Mouse (Mus musculus) MEL (cell line): ENCODE measurements around the gene Zfp687.

ENCODE experiments used
- BHLHE40 ChIP-seq: IDR thresholded peaks from 2 replicates; pipeline ENCODE4 v1.6.1; 2012; ENCODE audit warnings: low read depth, mild to moderate bottlenecking, inconsistent platforms, low read length, improper control_type of control experiment, borderline replicate concordance
- CTCF ChIP-seq, 3 experiments: IDR thresholded peaks in 2 of 3; conservative IDR thresholded peaks in 1 of 3; 2 replicates each; pipeline ENCODE4 v1.5.1; 2011 to 2012; ENCODE audit warnings: low read length in 3 of 3, low read depth in 2 of 3, mild to moderate bottlenecking in 2 of 3, improper control_type of control experiment in 1 of 3, inconsistent platforms in 1 of 3, mixed read lengths in 1 of 3, moderate library complexity in 1 of 3; ENCODE audit not compliant: control insufficient read depth in 1 of 3, insufficient read depth in 1 of 3, poor library complexity in 1 of 3, severe bottlenecking in 1 of 3
- E2F4 ChIP-seq: IDR thresholded peaks from 2 replicates; pipeline ENCODE4 v1.6.1; 2011; ENCODE audit warnings: low read depth, low read length, improper control_type of control experiment, borderline replicate concordance
- EP300 ChIP-seq, 2 experiments: IDR thresholded peaks; 2 replicates each; pipeline ENCODE4 v1.6.1; 2011; ENCODE audit warnings: improper control_type of control experiment in 2 of 2, low read length in 2 of 2, low read depth in 1 of 2, mild to moderate bottlenecking in 1 of 2
- GABPA ChIP-seq: IDR thresholded peaks from 2 replicates; pipeline ENCODE4 v1.6.1; 2012; ENCODE audit warnings: low read depth, mild to moderate bottlenecking, inconsistent platforms, low read length, improper control_type of control experiment, moderate library complexity
- GATA1 ChIP-seq: IDR thresholded peaks from 2 replicates; pipeline ENCODE4 v1.6.1; 2011; ENCODE audit warnings: low read depth, low read length, improper control_type of control experiment
- MAX ChIP-seq: IDR thresholded peaks from 2 replicates; pipeline ENCODE4 v1.6.1; 2011; ENCODE audit warnings: low read length, improper control_type of control experiment
- POLR2A ChIP-seq, 2 experiments: IDR thresholded peaks; 2 replicates each; pipeline ENCODE4 v1.6.1; 2011 to 2012; ENCODE audit warnings: low read length in 2 of 2, mild to moderate bottlenecking in 2 of 2, control low read depth in 1 of 2, improper control_type of control experiment in 1 of 2, low read depth in 1 of 2, moderate library complexity in 1 of 2; ENCODE audit not compliant: control insufficient read depth in 1 of 2, insufficient read depth in 1 of 2, poor library complexity in 1 of 2
- POLR2AphosphoS2 ChIP-seq: IDR thresholded peaks from 2 replicates; pipeline ENCODE4 v1.6.1; 2011; ENCODE audit warnings: low read length, improper control_type of control experiment
- TAL1 ChIP-seq: IDR thresholded peaks from 2 replicates; pipeline ENCODE4 v1.6.1; 2012; ENCODE audit warnings: mild to moderate bottlenecking, inconsistent platforms, low read length, moderate library complexity, mixed read lengths
- TBP ChIP-seq: IDR thresholded peaks from 2 replicates; pipeline ENCODE4 v1.8.0; 2011; ENCODE audit warnings: low read depth, low read length, improper control_type of control experiment
- TCF12 ChIP-seq: IDR thresholded peaks from 2 replicates; pipeline ENCODE4 v1.6.1; 2014; ENCODE audit warnings: low read depth, mild to moderate bottlenecking, inconsistent platforms, low read length, improper control_type of control experiment, moderate library complexity
- UBTF ChIP-seq: IDR thresholded peaks from 2 replicates; pipeline ENCODE4 v1.6.1; 2012; ENCODE audit warnings: low read depth, mild to moderate bottlenecking, inconsistent platforms, low read length, improper control_type of control experiment, moderate library complexity, borderline replicate concordance; ENCODE audit not compliant: insufficient read depth
- USF1 ChIP-seq: IDR thresholded peaks from 2 replicates; pipeline ENCODE4 v1.6.1; 2014; ENCODE audit warnings: low read depth, mild to moderate bottlenecking, inconsistent platforms, low read length, improper control_type of control experiment, moderate library complexity

- TF ChIP-seq POLR2A (IDR thresholded peaks at IDR 0.05; ENCODE audit: control insufficient read depth in 1 of 2, insufficient read depth in 1 of 2, low read depth in 1 of 2, low read length in 2 of 2, poor library complexity in 1 of 2): no peak
- no peak for TF ChIP-seq CTCF (IDR thresholded peaks at IDR 0.05 in 2 of 3, conservative IDR thresholded peaks at IDR 0.05 in 1 of 3; ENCODE audit: control insufficient read depth in 1 of 3, insufficient read depth in 1 of 3, low read depth in 2 of 3, low read length in 3 of 3, poor library complexity in 1 of 3, severe bottlenecking in 1 of 3)
- no peak for TF ChIP-seq POLR2AphosphoS2
- no peak for TF ChIP-seq BHLHE40
- TF ChIP-seq E2F4: no peak
- TF ChIP-seq GATA1: no peak
- TF ChIP-seq EP300 (IDR thresholded peaks at IDR 0.05; ENCODE audit: low read depth in 1 of 2, low read length in 2 of 2): no peak
- TF ChIP-seq TAL1: peak; percentile 93
- no peak for TF ChIP-seq TBP
- TF ChIP-seq GABPA: no peak
- no peak for TF ChIP-seq MAX
- no peak for TF ChIP-seq USF1
- no peak for TF ChIP-seq UBTF
- TF ChIP-seq TCF12: no peak
These were observed 39.4 kb upstream of the Zfp687 start for GRCm38 (mm10) chr3:95054481-95055260.
